Mouse (Mus musculus) adrenal gland, postnatal 4 days (tissue): Measurements from ENCODE around the gene Gm20388. TPM values are rescaled to one million over a fixed set of nuclear protein-coding genes. Genes with fewer than 3 reads are reported as not detected.
A peak's percentile ranks its signal among the peaks of the same experiment; 100 is the strongest.
"Not testable (repeated sequence)": the region's sequence is repeated elsewhere in the genome, so short reads cannot be mapped to it uniquely, and the experiment has no call there.

ENCODE experiments used
- DNase-seq, 2 experiments: peaks; one replicate each; pipeline ENCODE4 v3.0.0; 2021 to 2022; ENCODE audit warnings: low spot score in 2 of 2, mixed read lengths in 2 of 2
- total RNA-seq, 2 experiments: library from RNA; stranded (reverse); gene quantifications; 2 replicates each; pipeline ENCODE4 v1.2.3; 2021

Gm20388 gene
- total RNA-seq, 2 experiments from 2014 or later = 8.8 TPM; not detected in 1

GRCm38 (mm10) chr8:123467476-123467875 is 3556.8 kb downstream of the Gm20388 start:
- DNase-seq = no peak

GRCm38 (mm10) chr8:123472991-123473390 is 3562.3 kb downstream of the Gm20388 start:
- not testable (repeated sequence) for DNase-seq

GRCm38 (mm10) chr8:123474549-123474948 is 3563.9 kb downstream of the Gm20388 start:
- not testable (repeated sequence) for DNase-seq

- DNase-seq = no peak
Observed at GRCm38 (mm10) chr8:123476911-123477736, 3566.5 kb downstream of the Gm20388 start.

DNA sequence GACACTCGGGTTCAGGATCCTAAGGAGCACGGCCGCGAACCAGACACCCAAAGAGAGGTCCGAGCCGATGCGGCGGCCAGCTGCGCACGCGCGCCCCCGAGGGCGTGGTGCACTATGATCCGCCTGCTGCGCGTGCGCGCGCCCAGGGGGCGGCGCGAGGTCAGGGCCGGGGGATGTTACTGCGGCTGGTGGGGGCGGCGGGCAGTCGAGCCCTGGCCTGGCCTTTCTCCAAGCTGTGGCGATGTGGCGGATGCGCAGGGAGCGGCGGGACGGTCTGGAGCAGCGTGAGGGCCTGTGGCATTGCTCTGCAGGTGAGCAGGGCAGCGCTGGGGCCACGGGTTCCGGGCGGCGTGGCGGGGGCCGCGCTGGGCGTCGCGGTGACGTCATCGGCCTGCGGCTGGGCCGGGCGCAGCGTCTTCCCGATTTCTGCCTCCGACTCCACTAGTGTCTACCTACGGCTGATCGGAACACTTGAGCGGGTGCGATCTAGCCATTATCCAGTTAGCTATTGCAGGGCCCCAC is 3567.2 kb downstream of the Gm20388 start, which contains the start of gene Afg3l1:
Gene Afg3l1 (plus strand): TSS at position 167 of the 522 bp plus-strand sequence.
- DNase-seq = peak; percentile 87 to 92

DNA sequence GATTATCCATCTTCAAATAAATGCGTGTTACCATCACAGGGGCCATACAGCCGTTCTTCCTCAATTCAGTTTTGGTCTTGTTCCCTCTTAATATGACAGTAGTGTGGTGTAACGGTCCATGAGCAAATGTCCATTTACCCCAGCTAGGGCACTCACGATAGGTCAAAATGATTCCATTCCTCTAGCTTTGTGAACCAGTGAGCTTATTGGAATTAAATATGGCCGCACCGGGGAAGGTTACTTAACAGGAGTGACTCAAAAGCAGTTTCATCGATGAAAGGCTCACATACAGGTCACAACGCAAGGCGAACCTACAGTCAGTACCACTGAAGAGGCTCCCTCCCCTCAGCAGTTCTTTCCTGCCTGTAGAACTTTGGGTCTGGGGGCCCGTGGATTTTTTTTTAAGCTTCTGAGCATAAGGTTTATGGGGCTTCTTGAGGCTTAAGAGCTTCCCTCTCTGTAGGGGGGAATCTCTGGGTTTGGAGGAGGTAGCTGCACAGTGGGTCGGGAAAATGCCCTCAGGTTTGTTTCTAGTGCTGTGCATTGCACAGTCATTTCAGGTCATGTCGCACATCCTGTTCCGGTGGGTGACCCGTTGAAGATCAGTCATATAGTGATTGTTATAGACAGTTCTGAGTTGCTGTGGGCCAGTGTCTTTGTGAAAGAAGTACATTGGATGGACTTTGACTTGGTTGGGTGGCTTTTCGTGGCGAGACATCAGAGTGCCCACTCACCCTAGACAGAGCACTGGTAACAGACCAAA is 3568.0 kb downstream of the Gm20388 start:
- no peak for DNase-seq

DNA sequence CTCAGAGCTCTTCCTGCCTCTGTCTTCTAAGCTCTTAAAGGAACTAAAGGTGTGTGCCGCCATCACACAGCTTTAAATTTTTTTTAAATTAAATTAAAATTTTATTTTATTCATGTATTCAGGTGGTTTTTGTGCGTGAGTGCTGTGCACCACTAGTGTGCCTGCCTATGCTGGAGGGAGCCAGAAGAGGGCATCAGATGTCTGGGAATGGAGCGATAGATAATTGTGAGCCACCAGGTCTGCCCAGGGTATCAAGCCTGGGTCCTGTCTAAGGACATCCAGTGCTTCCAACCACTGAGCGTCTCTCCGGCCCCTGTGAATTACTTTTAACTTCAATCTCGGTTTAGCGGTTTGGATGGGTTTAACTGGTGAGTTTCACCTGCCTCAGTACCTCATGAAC is 3572.0 kb downstream of the Gm20388 start:
- no peak for DNase-seq

DNA sequence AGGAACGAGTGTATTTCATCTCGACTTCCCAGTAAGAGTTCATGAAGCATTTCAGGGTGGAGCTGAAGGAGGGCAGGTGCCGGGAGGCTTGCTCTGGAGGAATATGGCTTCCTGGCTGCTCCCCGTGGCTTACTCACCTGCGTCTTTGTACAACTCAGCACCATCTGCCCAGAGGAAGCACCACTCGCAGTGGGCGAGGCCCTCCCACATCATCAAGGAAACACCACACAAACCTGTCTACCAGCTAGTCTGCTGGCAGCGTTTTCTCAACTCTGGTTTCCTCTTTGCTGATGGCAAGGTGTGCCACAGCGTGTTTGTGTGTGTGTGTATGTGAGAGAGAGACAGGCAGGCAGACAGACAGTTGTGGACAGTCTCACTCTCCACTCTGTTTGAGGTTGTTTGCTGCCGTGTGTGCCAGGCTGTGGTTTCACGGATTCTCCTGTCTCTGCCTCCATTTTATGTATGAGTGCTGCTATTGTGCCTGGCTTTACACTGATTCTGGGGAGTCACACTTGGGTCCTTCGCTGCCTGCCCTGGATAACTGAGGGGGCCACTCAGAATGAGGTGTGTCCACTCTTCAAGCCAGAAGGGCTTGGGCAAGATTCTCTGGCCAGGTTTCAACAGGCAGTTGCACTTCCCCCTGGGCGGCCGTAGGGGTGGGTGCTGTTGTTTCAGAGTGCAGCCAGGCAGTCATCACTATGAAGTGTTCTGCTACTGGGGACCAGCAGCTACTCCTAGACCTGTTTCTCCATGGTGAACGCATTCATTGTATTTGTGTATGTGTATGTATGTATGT is 3580.8 kb downstream of the Gm20388 start:
- no peak for DNase-seq

- no peak for DNase-seq
Observed at GRCm38 (mm10) chr8:123492898-123493297, 3582.3 kb downstream of the Gm20388 start.

DNA sequence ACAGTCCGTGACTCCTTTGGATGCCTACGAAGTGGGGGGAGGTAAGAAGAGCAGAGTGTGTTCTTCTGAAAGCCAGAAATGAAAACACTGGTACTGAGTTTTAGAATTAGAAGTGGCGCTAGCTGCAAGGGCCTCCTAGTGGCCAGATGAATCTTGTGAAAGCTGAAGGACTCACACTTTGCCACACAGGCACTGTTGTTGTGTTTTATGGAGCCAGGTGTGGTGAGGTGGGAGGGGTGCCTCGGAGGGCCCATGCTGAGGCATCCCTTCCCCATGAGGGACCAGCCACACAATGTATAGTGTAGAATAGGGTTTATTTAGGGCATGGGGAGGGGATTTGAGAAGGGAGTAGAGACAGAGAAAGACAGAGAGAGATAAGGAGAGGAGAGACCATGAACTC is 3587.1 kb downstream of the Gm20388 start:
- no peak for DNase-seq

- DNase-seq = no peak
Observed at GRCm38 (mm10) chr8:123498963-123499362, 3588.3 kb downstream of the Gm20388 start.

GRCm38 (mm10) chr8:123499556-123499955 is 3588.9 kb downstream of the Gm20388 start:
- DNase-seq = no peak

GRCm38 (mm10) chr8:123502192-123502591 is 3591.6 kb downstream of the Gm20388 start:
- no peak for DNase-seq

DNA sequence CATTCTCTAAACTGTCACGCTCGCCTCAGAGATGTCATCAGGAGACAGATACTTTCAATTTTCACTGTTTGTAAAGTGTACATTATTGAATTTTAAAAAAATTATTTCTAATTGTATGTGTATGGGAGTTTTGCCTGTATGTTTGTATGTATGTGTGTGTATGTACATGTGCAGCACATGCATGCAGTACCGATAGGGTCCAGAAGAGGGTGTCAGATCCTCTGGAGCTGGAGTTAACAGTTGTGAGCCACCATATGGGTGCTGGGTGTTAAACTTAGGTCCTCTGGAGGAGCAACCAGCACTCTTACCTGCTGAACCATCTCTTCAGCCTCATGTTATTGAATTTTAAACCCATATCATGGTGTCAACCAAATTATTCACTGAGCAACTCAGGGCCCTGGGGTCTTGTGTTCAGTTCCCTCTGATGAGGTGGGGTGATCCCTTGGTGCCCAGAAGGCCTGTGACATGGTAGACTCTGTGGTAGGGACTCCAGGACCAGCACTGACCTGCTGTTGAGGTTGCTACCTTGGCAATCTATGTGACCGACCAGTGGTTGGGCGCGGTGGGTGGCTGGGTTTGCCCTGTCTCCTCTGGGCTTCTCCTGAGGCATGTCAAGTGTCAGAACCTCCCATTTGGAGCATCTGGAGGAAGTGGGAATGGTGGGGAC is 3593.3 kb downstream of the Gm20388 start:
- no peak for DNase-seq

- DNase-seq = no peak
Observed at GRCm38 (mm10) chr8:123504591-123505195, 3594.1 kb downstream of the Gm20388 start.

DNA sequence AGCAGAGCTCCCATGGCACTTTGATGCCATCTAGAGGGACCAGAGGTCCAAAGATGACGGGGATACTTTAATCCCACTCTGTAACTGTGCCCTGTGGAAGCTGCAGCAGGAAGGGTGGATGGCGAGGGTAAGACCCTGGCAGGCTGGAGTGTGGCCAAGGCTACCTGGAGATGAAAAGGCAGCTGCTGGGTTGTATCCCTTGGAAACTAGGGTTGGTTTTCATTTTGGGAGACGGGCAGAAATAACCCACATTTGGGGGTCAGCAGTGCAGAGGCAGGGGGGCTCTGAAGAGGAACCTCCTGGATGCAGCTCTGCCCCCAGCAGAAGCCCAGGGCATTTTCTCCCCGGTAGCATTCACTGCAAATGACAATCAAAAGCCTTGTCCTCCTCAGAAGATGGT is 3594.6 kb downstream of the Gm20388 start:
- no peak for DNase-seq

- no peak for DNase-seq
Observed at GRCm38 (mm10) chr8:123505695-123506094, 3595.1 kb downstream of the Gm20388 start.

GRCm38 (mm10) chr8:123507153-123507552 is 3596.5 kb downstream of the Gm20388 start:
- no peak for DNase-seq

DNA sequence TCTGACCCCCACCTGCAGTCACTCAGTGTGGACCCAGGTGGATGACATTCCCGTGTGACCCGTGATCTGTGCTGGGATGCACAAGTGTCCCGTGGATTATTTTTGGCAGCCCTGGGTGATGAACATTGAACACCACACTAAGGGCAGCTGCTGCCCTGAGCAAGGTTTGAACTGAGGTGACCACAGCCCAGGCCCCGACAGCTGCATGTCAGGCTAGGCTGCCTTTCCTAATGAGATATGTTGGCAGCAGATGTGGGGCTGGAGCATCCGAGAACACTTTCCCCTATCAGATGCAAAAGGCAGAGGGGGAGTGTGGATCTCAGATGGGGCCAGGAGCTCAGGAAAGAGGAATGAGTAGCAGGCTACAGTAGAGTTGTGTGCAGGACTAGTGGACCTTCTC is 3600.2 kb downstream of the Gm20388 start:
- no peak for DNase-seq

DNA sequence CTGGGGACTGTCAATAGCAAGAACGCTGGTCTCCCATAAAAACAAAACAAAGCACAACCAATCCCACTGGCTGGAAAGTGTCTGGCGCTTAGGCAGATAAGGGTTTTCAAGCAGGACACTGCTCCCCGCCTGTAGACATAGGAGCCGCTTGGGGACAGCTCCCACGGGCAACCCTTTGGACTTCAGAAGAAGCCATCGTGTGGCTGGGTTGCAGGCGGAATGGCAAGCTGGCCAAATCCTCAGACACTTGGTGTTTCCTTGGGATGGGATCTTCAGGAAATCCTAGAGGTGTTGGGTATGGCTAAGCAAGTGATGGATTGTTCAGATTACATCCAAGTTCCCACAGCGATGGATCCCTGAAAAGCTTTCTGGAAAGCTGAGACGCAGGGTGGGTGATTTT is 3603.5 kb downstream of the Gm20388 start:
- DNase-seq = no peak
